Mouse (Mus musculus) Muller cell, postnatal 12 days (primary cell): ENCODE measurements at regions not wholly inside any gene's neighbourhood (a gene's known extent, or its start where the extent isn't known, plus 50 kb on each side); places are given as distances from the start of the nearest gene placed in this dataset.

Source experiments
- DNase-seq: peaks from one replicate; pipeline ENCODE4 v3.0.0-alpha.2; 2015; ENCODE audit errors: inconsistent ontology term

DNA sequence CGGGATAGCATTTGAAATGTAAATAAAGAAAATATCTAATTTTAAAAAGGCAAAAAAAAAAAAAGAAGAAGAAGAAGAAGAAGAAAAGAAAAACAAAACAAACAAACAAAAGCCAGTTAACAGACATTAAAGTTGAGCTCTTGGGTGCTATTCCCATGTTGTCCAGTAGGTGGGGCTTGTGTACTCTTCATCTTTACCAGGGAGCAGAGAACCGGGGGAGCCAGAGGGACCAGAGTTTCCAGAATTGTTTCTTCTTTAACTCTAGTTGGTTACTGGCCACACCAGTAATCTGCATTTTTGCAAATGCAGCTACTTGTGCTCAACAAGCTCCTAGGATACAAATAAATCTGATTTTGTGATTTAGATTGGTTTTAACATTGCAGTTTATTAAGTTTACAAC lies 103.6 kb upstream of the Dcn start:
- DNase-seq: peak; percentile 73

DNA sequence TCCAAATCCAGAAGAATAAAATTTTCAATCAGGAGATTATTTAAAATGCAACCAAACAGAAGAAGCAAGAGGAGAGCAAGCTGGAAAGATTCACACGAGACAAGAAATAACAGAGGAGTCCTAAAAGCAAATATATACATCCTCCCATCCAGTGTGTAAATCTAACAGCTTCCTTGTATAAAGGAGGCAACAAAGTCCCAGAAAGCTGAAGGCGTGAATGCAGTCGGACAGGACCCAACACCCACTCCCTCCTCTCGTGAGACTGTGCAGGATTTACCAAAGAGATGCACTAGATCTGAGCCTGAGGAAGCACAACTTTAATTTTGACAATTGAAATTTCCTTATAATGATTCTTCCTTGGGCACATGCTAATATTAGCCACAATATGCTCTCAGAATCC lies 103.0 kb upstream of the Dcn start:
- no peak for DNase-seq

DNA sequence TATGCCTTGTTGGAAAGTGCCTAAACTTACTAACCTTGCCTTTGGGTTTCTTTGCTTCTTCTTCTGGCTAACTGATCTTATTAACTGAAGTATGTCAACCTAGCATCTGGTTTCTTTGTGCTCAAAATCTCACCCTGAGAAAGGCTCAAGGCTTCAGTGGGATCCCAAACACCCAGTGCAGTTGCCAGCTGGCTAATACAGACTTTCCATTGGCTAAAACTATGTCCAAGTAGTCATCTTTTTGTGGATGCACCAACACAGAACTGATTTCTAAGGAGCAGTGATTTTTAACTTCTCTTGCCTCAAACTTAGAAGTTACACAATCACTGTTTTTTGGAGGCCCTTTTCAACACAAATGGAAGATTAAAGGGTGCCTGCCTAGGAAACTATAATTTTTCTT lies 97.8 kb upstream of the Dcn start:
- DNase-seq: peak; percentile 26

DNA sequence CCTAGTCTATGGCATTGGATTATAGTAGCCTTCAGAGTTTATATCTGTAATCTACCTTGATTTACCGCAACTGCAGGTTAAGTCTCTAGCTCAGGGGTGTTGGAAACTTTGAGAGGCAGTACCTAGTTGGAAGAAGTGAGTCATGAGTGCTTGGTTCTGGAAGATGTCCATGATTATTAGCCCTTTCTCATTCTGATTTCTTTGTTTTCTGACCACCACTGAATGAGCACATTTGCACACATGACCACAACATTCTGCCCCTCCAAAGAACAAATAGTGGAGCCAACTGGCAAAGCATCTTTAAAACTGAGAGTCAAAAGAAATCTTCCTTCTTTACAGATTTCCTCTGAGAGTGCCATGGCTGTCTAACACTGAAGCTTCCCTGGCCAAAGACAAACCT lies 95.5 kb upstream of the Dcn start:
- peak; percentile 91 for DNase-seq

DNA sequence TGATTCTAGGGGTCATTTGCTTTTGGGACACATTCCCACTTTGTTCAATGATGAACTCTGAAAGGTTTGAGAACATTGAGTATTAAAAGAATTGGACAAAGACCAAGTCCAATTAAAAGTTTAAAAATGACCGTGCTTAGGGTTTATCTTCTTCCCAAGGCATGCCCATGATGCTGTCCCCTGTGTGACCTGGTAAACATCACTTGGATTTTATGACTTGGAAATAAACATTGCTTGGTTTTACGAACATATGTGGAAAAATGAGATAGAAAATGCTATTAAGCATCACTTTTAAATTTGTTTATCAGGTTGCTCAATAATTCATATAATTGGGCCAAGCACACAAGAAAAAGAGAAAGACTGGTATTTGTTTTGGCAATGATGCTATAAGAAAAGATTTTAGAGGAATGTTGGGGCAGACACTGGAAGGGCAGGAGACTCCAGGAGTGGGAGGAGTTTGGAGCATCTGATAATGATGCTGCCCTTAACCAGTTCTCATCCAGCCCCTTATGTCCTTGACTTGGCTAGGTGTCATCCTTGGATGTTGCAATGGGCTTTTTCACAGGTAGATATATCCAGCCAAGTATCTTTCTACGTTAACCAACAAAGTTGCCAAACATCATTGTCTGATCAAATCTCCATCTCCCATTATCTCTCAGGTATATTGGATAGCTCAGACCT lies 92.1 kb upstream of the Dcn start:
- DNase-seq: peak; percentile 77

DNA sequence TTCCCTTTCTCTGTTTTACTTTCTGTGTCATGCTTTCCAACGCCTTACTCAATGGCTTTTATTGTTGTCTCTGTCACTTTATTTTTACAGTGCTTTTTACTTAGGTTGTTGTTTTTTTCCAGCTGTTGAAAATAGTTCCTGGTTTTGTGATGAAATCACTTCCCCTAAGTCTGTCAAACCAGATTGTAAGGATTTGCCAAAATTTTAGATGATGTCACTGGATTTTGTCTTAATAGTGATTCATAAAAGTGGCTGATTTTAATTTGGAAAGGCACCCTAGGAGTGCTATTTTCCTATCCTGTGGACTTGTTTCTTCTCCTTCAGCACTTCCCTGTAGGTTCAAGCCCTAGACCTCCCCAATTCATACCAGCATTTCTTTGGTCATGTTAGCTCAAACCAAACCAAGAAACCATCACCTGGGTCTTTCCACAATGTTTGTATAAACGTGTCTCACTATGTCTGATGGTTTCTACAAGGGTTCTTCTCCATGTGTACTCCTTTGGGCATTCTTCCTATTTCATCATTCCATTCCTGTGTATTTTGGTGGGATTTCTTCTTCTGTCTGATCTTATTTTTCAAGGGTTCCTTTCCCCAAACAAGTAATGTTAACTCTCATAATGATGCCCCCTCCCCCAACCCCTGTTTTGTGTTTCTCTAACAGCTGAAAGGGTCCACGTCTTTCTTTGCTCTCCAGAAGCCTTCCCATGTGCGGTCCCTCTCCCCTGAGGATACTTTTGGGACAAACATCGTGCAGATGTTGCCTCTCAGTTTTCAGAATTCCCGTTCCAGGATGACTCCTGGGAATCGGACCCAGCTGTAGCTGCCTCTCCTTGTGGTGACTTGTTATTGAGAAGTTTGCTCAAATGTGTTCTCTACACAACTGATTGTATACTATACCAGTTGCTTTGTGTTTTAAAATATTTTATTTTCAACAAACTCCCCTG lies 89.5 kb upstream of the Dcn start:
- DNase-seq: no peak

DNA sequence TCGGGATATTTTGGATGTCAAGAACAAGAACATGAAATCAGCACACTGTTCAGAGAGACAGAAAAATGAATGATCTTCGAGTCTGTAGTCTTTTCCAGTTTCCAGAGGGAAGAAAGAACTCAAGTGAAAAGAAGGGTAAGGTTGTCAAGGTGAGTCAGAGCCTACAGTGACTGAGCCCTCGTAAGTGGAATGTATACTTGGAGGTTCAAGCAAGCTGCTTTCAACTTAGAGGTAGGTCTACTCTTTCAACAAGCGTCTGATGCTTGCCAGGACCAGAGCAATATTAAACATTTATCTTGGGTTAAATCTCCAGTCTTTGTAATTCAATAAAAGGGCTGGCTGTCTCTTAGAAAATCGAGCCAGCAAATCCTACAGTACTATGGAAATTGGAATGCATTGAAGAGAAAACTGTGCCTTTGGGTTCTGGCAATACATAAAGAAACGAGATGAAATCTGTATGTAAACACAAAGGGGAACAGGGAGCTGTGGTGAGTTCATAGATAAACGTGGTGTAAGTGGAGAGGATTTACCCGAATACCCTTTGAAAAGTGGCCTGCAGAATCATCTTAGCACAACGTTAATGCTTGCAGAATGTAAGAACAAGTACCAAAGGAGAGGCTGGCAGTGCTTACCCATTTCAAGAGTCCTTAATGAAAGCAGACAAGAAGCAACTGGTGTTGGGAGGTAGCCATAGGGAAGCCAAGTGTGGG lies 82.2 kb upstream of the Dcn start:
- no peak for DNase-seq

DNA sequence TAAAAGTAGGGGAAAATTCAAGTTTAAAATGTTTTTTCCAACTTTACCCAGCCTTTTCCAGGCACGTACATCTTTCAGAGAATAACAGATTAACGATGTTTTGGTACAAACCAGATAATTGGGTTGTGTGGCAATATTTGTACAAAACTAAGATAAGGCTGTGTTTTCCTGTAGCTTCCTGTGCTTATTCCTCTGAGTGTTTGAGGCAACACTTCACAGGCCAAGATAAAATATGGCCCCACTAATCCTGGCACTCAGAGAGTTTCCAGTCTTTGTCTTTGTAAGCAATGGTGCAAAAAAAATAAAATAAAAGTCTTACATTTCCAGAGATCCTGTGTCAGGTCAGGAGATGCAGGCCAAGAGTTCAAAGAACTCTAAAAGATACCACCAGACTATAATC lies 81.5 kb upstream of the Dcn start:
- DNase-seq: no peak

DNA sequence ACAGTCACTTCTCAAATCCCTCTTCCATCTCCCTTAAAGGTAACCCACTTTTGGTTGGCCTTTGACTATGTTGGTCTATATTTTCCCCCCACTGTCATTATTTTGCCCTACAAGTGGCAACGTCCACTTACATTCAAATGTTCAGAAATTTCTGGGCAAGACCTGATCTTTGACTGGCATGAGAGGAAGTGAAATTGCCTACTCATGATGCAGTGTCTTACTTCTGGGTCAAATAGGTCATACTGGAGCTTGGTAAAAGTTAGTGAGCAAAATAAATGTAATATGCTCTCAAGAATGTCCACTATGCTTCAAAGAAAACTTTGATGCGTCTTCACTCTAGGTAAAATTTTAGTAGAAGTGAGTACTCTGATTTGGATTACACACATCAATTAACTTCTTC lies 76.9 kb upstream of the Dcn start:
- no peak for DNase-seq

DNA sequence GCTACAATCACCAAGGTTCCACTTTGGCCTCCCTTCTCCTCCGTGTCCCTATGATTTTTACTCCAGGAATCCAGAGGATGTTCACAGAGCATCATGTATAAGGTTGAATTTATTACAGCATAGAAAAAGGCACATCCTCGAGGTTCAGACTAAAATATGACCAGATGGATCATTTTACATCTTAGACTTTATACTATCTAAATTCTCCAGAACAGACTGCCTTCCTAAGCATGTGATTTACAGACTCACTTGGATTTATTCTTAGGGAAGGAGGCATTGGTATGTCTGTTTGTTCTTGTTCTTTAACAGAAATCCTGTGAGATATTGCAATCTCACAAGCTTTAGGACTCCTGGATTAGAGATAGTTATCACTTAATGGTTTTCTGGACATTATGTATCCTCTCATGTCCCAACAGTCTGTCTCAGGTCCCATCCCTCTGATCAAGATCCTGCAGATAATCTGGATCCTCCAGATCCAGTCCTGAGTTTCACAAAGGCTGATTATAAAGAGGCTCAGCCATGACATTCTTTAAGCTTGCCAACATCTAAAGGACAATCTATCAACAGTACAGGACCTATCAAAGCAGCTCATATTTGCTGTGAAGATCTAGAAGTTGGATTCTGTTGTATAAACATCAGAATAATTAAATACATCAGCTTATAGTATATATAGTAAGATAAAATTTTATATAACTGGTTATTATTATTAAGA lies 75.2 kb upstream of the Dcn start:
- no peak for DNase-seq

DNA sequence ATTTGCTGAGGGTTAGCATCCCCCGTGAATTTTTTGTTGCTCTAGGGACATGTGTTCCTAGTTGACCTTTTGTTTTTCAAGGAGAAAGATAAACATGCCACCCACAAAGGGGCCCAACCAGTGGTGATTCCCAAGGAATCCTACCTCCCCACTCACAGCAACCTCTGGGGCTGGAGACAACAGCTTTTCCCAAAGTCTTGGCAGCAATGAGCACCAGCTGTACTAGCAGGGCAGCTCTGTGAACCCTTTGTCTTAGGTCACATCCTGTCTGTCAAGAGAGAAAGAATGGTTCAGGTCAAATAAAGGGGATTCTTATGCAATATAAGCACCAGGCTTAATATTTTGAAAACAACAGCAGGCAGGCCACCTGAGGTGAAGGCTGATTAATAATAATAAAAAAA lies 70.2 kb upstream of the Dcn start:
- DNase-seq: peak; percentile 67

DNA sequence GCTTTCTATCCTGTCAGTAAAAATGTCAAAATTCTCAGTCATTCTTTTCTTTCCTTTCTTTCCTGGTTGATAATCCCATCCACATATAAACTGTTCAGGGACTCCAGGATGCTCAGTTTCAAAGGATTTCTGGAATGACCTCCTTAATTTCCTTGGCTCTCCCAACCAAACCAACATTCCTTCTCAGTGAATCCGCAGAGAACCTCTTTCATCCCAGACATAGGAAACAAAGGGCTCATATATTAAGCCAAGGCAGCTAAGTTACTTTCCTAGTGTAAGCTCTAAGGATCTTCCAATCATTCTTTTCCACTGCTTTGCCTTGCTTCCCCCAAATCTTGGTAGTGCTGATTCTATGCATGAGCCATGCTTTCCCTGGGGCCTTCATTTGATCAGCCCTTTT lies 69.5 kb upstream of the Dcn start:
- peak; percentile 92 for DNase-seq

DNA sequence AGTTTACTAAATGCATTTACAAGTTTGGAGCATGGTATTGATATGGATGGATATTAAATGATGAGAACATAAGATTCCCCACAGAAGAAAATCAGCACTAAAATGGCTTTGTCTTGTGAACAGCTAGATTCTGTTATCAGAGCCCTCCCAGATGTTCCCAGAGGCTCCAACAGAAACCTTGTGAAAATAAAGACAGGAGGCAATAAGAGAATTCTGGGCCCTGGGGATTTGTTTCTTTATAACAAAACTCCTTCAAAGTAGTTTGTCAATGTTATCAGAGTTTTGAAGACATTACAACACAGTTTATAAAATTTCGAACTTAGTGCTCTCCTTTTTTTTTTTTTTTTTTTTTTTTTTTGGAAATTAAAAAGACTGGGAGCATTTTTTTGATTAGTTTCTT lies 56.8 kb upstream of the Dcn start:
- DNase-seq: no peak

DNA sequence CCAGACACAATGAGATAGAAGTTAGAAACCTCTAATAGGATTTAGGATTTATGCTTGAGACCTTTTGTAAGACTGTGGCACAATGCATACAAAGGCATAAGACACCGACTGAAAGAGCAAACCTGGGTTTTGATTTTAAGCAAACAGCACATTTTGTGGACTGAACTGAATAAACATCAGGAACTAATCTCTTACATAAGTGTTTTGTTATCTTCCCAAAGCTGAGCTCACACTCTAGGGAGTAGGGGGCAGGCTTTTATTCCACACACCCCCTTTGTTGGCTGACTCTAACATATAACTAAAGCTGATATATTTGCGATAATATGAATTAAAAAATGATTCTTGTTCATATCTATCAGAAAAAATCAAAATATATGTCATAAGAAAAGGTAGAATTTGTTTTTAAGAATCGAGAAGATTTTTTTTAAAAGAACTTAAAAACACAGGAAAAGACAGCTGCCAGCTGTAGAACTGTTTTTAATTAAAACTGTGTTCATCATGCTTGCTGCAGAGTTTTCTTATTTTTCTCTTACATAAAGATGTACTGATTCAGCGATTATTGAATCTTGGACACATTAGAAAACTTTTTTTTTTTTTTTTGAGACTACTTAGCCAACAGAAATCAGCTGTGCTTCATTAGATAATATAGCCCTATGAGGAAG lies 56.2 kb upstream of the Dcn start:
- no peak for DNase-seq
